Mouse (Mus musculus) hindbrain, embryonic 15.5 days (tissue): Measurements from ENCODE around the gene Egln1. TPM values are rescaled to one million over a fixed set of nuclear protein-coding genes. Genes with fewer than 3 reads are reported as not detected.

Experiments used
- ATAC-seq: fragments of 200-750 bp; cut with Nextera tagmentation; 2 replicates; pipeline ENCODE4 v1.8.0; 2017; ENCODE audit warnings: low read depth, moderate number of reproducible peaks, moderate TSS enrichment; ENCODE audit not compliant: low FRiP score
- H3K27ac ChIP-seq: fragments of 300-500 bp; sonication (generic); replicated peaks from 2 replicates; pipeline ENCODE4 v1.5.1; 2015; ENCODE audit warnings: mild to moderate bottlenecking, inconsistent platforms
- H3K27me3 ChIP-seq: fragments of 300-500 bp; sonication (generic); 2 replicates; pipeline ENCODE4 v1.6.1; 2015; ENCODE audit warnings: control low read depth, inconsistent platforms
- H3K36me3 ChIP-seq: fragments of 300-500 bp; sonication (generic); 2 replicates; pipeline ENCODE4 v1.6.1; 2015; ENCODE audit warnings: control low read depth, inconsistent platforms
- H3K4me1 ChIP-seq: fragments of 300-500 bp; sonication (generic); replicated peaks from 2 replicates; pipeline ENCODE4 v1.6.1; 2015; ENCODE audit warnings: control low read depth, inconsistent platforms
- H3K4me2 ChIP-seq: fragments of 300-500 bp; sonication (generic); 2 replicates; pipeline ENCODE4 v1.6.1; 2015; ENCODE audit warnings: moderate library complexity, mild to moderate bottlenecking, inconsistent platforms
- H3K4me3 ChIP-seq: fragments of 300-500 bp; sonication (generic); 2 replicates; pipeline ENCODE4 v1.5.1; 2015; ENCODE audit warnings: mild to moderate bottlenecking, inconsistent platforms
- H3K9ac ChIP-seq: fragments of 300-500 bp; sonication (generic); 2 replicates; pipeline ENCODE4 v1.6.1; 2015; ENCODE audit warnings: inconsistent platforms
- H3K9me3 ChIP-seq: fragments of 300-500 bp; sonication (generic); 2 replicates; pipeline ENCODE4 v1.6.1; 2016; ENCODE audit warnings: control low read depth, inconsistent platforms
- WGBS: fragments of 180-500 bp; shearing (Covaris S2); methylation state at CpG from one replicate; pipeline ENCODE4 v1.1.7; 2015; 5-methylcytosine and 5-hydroxymethylcytosine counted together
- polyA plus RNA-seq: library from polyadenylated mRNA; unstranded; fragments of >200 nt; fragmentation: Nextera tagmentation; extraction: Ambion mirVana; gene quantifications from 2 replicates; pipeline ENCODE4 v1.2.1, GENCODE M21; 2015

Egln1 gene
- polyA plus RNA-seq, 1 experiment from 2014 or later, result 15.5 TPM

DNA sequence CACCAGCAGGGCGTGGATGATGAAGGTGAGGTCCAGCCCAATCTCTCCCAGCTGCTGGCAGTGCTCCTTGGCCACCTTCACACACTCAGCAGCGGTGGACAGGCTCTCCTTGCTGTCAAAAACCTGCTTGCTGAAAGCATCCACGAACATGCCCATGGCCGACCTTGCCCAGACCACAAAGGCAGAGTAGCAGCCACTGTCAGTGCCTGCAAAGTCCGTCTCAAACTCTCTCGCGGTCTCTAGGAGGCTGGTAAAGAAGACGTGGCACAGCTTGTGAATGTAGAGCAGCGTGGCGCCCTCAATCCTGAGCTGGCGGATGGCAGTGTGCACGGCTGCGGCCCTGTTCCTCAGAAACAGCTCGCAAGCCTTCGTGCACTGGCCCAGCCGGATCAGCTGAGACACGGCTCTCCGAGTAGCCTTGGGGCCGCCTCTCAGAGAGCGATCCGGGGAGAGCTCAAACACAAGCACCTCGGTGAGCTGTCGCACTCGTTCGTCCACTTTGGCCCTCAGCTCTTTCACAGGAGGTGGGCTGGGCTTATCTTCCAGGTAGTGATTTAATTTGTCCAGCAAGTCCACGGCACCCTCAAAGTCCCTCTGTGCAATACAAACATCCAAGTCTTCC, 53.0 kb downstream of the Egln1 start:
- no peaks in the 10 kb centered on the region for H3K27me3 ChIP-seq
- peak overlapping the region; percentile 85; the same call in 1 of the 2 replicates for H3K9ac ChIP-seq
- H3K4me2 ChIP-seq, result peak overlapping the region; percentile 90
- H3K4me3 ChIP-seq, result peak overlapping the region; percentile 84
- 84% methylated on average over 26 of the region's 26 CpGs for WGBS
- no peak for ATAC-seq
- peaks cover 50% of the 10 kb centered on the region for H3K4me1 ChIP-seq
- H3K9me3 ChIP-seq, result no peaks in the 10 kb centered on the region
- peaks cover 32% of the 10 kb centered on the region for H3K36me3 ChIP-seq
- H3K27ac ChIP-seq, result peak overlapping the region; percentile 85

DNA sequence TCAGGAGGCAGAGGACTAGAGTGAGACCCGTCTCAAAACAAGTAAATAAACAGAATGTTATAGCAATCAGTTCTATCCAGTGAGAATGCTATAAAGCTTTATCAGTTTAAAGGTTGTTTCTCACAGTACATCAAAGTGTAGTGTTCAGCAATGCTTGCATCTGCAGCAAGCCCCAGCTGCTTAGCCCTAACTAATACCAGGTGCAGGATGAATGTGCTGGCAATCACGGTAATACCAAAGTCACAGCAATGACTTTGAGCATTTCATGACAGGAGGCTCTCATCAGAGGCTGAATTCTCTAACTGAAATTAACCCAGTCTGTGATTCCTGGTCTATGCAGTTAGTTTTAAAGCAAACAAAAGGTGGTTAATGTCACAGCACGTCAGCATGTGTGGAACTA, 56.5 kb downstream of the Egln1 start:
- H3K27ac ChIP-seq, result no peak overlapping the region

DNA sequence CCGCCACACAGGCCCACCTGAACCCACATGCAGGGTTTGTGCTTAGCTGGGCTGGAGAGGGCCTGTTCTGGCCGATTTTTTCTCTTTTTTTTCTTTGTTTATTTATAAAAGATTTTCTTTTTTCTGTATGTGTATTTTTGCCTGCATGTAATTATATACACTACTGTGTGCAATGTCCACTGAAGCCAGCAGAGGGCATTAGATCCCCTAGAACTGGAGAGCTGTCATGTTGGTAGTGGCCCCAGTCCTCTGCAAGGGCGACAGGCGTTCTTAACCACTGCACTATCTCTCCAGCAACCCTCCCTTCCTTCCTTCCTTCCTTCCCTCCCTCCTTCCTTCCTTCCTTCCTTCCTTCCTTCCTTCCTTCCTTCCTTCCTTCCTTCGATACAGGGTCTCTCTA, 60.7 kb downstream of the Egln1 start:
- Histone ChIP-seq H3K27me3 (no peaks in the 10 kb centered on the region), H3K27ac (no peak overlapping the region), H3K36me3 (peaks cover 66% of the 10 kb centered on the region), H3K9me3 (no peaks in the 10 kb centered on the region), H3K4me3 (no peak overlapping the region), H3K4me1 (peaks cover 6% of the 10 kb centered on the region), H3K9ac (no peak overlapping the region), H3K4me2 (no peak overlapping the region)
- ATAC-seq, result no peak
- 97% methylated on average over 5 of the region's 5 CpGs for WGBS

More for the DNA sequence above, 56.5 kb downstream of the Egln1 start:
- Histone ChIP-seq H3K9me3 (no peaks in the 10 kb centered on the region), H3K9ac (no peak overlapping the region), H3K4me3 (no peak overlapping the region), H3K27me3 (no peaks in the 10 kb centered on the region), H3K4me2 (no peak overlapping the region), H3K4me1 (peaks cover 36% of the 10 kb centered on the region), H3K36me3 (peaks cover 38% of the 10 kb centered on the region)
- 72% methylated on average over 3 of the region's 3 CpGs for WGBS
- no peak for ATAC-seq

DNA sequence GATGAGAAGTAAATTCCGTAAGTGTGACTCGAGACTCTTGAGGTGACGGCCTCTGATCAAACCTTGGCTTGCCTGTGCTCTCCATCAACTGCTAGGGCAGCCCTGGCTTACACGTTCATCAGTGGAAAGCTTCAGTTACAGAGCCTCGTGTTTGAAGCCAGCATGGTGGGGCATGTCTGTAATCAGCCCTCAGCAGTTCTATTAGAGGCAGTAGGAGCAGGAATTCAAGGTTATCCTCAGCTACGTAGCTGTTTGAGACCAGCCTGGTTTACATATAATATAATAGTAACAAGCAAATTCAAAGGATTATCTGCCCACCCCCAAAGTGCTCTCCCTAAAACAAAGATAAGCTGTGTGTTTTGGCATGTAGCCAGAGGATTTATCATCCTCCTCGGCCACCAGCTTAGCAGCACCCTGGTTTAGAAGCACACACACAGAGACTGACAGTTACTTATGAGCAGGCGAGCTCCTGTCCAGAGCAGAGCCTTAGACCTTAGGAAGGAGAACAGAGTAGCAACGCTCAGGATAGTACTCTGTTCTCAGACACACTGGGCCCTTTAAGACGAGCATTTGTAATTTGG, 70.1 kb downstream of the Egln1 start:
- Histone ChIP-seq H3K4me3 (no peak overlapping the region), H3K27ac (no peak overlapping the region), H3K27me3 (no peaks in the 10 kb centered on the region), H3K9ac (no peak overlapping the region), H3K4me1 (no peaks in the 10 kb centered on the region), H3K4me2 (no peak overlapping the region), H3K9me3 (no peaks in the 10 kb centered on the region), H3K36me3 (peaks cover 82% of the 10 kb centered on the region)
- ATAC-seq, result no peak
- WGBS, result 89% methylated on average over 10 of the region's 10 CpGs

DNA sequence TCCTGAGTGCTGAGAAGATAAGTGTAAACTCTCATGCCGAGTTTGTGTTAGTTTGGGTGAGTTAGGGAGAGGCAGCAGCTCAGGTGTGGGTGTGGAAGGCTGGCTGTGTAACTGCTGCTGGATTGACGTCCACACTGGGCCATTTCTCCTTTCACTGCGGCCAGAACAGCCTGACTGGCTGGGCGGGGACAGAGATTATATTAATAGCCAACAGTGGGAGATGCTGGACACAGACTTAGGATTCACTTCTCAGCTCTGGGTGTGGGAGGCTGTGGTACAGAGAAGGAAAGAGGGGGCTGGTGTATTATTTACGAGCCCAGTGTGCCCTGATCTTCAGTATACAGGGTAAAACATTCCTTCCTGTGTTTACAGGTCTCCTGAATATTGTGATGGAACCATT, 71.0 kb downstream of the Egln1 start:
- H3K4me1 ChIP-seq, result no peaks in the 10 kb centered on the region
- H3K4me3 ChIP-seq, result no peak overlapping the region
- H3K27ac ChIP-seq, result no peak overlapping the region
- peaks cover 82% of the 10 kb centered on the region for H3K36me3 ChIP-seq
- no peaks in the 10 kb centered on the region for H3K27me3 ChIP-seq
- H3K9ac ChIP-seq, result no peak overlapping the region
- 91% methylated on average over 5 of the region's 5 CpGs for WGBS
- H3K4me2 ChIP-seq, result no peak overlapping the region
- no peaks in the 10 kb centered on the region for H3K9me3 ChIP-seq
- ATAC-seq, result no peak

DNA sequence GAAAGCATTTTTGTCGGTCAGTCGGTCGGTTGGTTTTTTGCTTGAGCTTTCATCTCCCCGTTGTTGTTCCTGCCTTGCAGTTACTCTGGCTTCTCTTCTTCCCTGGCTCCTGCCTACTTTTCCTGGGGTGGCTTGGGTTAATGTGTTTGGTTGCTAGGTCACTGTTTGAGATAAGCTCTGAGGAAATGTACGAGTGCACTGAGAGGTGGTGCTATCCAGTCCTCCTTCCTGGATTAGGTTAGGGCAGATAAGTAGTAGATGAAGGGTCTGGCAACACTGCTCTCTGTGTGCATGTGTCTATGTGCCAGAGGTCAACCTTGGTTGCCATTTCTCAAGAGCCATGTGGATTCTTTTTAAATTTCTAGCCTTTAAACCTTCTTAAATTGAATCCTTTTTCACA, 76.4 kb downstream of the Egln1 start:
- H3K4me3 ChIP-seq, result no peak overlapping the region
- ATAC-seq, result no peak
- no peak overlapping the region for H3K27ac ChIP-seq
- no peaks in the 10 kb centered on the region for H3K9me3 ChIP-seq
- H3K36me3 ChIP-seq, result peaks cover 54% of the 10 kb centered on the region
- no peaks in the 10 kb centered on the region for H3K27me3 ChIP-seq
- H3K4me1 ChIP-seq, result no peaks in the 10 kb centered on the region
- WGBS, result 88% methylated on average over 5 of the region's 5 CpGs
- no peak overlapping the region for H3K9ac ChIP-seq
- no peak overlapping the region for H3K4me2 ChIP-seq

DNA sequence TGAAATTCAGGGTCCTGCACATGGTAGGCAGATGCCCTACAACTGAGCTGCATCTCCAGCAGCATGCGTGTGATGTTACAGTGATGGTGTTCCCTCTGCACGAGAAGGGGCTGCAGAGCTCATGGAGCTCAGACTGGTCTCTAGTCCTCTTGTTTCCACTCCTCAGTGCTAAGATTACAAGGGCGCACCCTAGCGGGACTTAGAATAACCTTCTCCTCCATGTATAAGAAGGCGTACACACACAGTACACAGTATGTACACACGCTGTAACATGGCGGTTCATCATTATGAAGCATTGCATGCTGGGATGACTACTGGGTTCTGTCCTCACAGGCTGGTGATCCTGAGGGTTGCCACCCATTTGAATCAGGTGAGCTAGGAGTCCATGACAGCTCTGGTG, 77.0 kb downstream of the Egln1 start:
- no peaks in the 10 kb centered on the region for H3K27me3 ChIP-seq
- H3K4me1 ChIP-seq, result no peaks in the 10 kb centered on the region
- ATAC-seq, result no peak
- H3K4me3 ChIP-seq, result no peak overlapping the region
- H3K36me3 ChIP-seq, result peaks cover 48% of the 10 kb centered on the region
- H3K9ac ChIP-seq, result no peak overlapping the region
- 96% methylated on average over 7 of the region's 7 CpGs for WGBS
- no peak overlapping the region for H3K4me2 ChIP-seq
- H3K9me3 ChIP-seq, result no peaks in the 10 kb centered on the region
- no peak overlapping the region for H3K27ac ChIP-seq

DNA sequence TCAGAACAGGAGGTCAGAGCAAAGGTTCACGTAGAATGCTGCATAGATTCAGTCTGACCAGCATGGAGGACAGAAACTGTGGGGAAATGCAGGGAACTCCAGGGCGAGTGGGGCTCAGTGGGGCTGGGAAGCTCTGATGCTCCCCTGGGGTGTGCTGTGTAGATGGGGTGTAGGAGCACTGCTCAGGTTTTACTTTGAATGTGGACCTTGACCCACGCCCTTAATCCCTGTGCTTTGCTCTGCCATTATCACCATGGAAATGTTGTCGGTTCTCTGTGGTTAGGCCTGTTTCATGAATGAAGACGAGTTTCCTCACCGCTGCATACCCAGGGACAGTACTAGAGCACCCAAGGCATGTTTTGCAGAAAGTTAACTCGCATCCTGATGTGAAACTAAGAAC, 77.7 kb downstream of the Egln1 start:
- WGBS, result 95% methylated on average over 7 of the region's 7 CpGs
- H3K4me1 ChIP-seq, result no peaks in the 10 kb centered on the region
- no peak overlapping the region for H3K4me2 ChIP-seq
- H3K4me3 ChIP-seq, result no peak overlapping the region
- no peak for ATAC-seq
- H3K36me3 ChIP-seq, result peaks cover 42% of the 10 kb centered on the region
- H3K9ac ChIP-seq, result no peak overlapping the region
- no peak overlapping the region for H3K27ac ChIP-seq
- no peaks in the 10 kb centered on the region for H3K27me3 ChIP-seq
- H3K9me3 ChIP-seq, result no peaks in the 10 kb centered on the region

DNA sequence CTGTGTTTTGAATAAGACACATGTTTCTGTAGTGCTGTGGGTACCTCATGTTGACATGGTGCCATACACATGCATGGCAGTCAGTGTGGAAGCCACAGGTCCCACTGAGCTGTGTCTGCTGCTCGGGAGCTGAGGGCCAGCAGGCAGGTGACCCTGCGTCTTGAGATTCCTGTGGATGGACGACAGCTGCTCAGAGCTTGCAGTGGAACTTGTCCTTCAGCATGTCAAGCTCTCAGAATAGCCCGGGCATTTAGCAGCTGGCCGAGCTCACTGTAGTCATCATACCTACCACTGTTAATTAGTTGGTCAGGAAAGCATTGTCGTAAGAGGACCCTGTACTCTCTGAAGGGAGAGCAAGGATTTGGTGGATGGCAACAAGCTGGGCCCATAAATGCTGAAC, 79.4 kb downstream of the Egln1 start:
- no peak overlapping the region for H3K27ac ChIP-seq
- no peak overlapping the region for H3K4me2 ChIP-seq
- H3K4me1 ChIP-seq, result peaks cover 5% of the 10 kb centered on the region; the same call in 1 of the 2 replicates
- H3K27me3 ChIP-seq, result no peaks in the 10 kb centered on the region
- no peak for ATAC-seq
- H3K9me3 ChIP-seq, result no peaks in the 10 kb centered on the region
- no peak overlapping the region for H3K9ac ChIP-seq
- no peak overlapping the region for H3K4me3 ChIP-seq
- WGBS, result 88% methylated on average over 6 of the region's 6 CpGs
- peaks cover 35% of the 10 kb centered on the region for H3K36me3 ChIP-seq

DNA sequence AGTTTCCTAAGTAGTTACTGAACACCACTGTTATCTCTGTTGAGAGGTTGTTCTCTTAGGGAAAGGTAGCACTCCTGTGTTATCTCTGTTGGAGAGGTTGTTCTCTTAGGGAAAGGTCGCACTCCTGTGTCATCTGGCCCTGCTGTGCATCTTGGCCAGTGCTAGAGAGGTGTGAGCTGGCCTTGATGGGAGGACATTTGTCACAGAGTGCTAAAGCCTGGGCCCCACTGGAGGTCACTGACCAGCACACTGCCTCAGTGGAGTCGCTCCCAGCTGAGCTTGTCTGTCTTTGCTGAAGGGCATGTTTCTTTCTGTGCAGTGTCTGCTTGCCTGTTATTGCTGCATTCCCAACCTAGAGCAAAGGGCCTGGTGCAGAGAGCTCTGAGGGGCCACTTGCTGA, 82.0 kb downstream of the Egln1 start:
- WGBS, result 89% methylated on average over 2 of the region's 2 CpGs
- no peak for ATAC-seq
- no peaks in the 10 kb centered on the region for H3K9me3 ChIP-seq
- no peak overlapping the region for H3K4me3 ChIP-seq
- peaks cover 19% of the 10 kb centered on the region for H3K4me1 ChIP-seq
- H3K4me2 ChIP-seq, result no peak overlapping the region
- peaks cover 9% of the 10 kb centered on the region for H3K36me3 ChIP-seq
- H3K27me3 ChIP-seq, result no peaks in the 10 kb centered on the region
- no peak overlapping the region for H3K27ac ChIP-seq
- H3K9ac ChIP-seq, result no peak overlapping the region

DNA sequence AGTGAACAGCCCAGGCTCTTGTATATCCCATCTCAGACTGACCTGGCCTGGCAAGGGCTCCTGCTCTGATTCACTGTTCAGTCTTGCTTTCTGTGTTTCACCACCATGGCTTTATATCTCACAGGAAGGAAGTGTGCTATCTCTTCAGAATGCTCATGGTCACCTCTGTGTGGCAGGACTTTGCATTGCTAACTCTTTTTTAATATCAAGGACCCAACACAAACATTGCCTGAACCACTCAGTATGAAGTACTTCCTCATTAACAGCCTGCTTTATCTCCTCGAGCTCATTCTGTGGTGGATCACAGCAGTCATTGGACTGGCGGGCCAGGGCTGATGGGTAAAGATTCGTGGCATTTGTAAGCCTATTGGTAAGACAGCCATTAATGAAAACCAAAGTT, 82.5 kb downstream of the Egln1 start:
- 88% methylated on average over 3 of the region's 3 CpGs for WGBS
- Histone ChIP-seq H3K4me3 (no peak overlapping the region), H3K27ac (no peak overlapping the region), H3K4me2 (no peak overlapping the region), H3K4me1 (peaks cover 23% of the 10 kb centered on the region), H3K27me3 (no peaks in the 10 kb centered on the region), H3K9ac (no peak overlapping the region), H3K9me3 (no peaks in the 10 kb centered on the region), H3K36me3 (0 out of 2 replicates have a peak, but pooled peaks cover 5% of the 10 kb centered on the region)
- ATAC-seq, result no peak

DNA sequence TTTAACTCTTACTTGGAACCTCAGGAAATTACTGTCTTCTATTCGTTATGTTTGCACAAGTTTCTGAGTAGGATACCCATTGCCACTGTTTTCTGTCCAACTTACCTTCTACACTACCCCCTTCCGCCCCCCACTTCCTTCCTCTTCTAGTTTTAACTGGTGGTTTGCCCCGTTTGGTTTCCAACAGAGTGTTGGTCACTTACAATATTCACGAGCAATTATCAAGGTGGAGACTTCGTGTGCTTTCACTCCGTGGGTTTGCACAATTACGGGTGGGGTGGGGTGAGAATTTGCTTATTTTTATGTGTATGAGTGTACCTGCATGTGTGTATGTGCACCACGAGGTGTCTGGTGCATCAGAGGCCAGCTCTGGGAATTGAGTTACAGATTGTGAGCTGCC, 85.4 kb downstream of the Egln1 start:
- Histone ChIP-seq H3K9ac (peak overlapping the region; percentile 100), H3K27me3 (no peaks in the 10 kb centered on the region), H3K27ac (0 out of 2 replicates have a peak overlapping the region, but pooled peaks have one; percentile 94), H3K4me3 (peak overlapping the region; percentile 94), H3K4me1 (peaks cover 23% of the 10 kb centered on the region), H3K9me3 (no peaks in the 10 kb centered on the region), H3K36me3 (peaks cover 15% of the 10 kb centered on the region), H3K4me2 (peak overlapping the region; percentile 84)
- ATAC-seq, result no peak
- 23% methylated on average over 8 of the region's 8 CpGs for WGBS
